Mouse (Mus musculus): ENCODE results near the gene Erp27.

Gene Erp27

GRCm38 (mm10) chr6:136922080-136922479 lies at the start of gene Erp27:
TSS of gene Erp27 (minus strand) at chr6:136922180.
- no peak for DNase-seq

GRCm38 (mm10) chr6:136968877-136969276 lies 46.9 kb upstream of the Erp27 start:
- DNase-seq, result peak; percentile 51

DNA sequence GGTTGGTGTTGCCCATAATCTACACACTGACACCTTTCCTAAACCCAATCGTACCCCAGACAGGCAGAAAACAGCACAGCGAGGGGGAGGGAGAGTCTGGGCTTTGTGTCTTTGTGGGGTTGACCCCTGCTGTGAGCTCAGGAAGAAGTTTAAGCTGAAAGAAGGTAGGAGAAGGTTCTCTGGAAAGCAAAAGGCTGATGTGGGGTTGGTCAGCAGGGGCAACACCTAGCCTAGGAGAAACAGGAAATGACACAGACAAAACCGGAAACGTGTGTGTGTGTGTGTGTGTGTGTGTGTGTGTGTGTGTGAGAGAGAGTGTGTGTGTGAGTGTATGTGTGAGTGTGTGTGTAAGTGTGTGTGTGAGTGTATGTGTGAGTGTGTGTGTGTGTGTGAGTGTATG lies 45.5 kb upstream of the Erp27 start:
- no peak for DNase-seq

GRCm38 (mm10) chr6:136965912-136966311 lies 43.9 kb upstream of the Erp27 start:
- no peak for DNase-seq

DNA sequence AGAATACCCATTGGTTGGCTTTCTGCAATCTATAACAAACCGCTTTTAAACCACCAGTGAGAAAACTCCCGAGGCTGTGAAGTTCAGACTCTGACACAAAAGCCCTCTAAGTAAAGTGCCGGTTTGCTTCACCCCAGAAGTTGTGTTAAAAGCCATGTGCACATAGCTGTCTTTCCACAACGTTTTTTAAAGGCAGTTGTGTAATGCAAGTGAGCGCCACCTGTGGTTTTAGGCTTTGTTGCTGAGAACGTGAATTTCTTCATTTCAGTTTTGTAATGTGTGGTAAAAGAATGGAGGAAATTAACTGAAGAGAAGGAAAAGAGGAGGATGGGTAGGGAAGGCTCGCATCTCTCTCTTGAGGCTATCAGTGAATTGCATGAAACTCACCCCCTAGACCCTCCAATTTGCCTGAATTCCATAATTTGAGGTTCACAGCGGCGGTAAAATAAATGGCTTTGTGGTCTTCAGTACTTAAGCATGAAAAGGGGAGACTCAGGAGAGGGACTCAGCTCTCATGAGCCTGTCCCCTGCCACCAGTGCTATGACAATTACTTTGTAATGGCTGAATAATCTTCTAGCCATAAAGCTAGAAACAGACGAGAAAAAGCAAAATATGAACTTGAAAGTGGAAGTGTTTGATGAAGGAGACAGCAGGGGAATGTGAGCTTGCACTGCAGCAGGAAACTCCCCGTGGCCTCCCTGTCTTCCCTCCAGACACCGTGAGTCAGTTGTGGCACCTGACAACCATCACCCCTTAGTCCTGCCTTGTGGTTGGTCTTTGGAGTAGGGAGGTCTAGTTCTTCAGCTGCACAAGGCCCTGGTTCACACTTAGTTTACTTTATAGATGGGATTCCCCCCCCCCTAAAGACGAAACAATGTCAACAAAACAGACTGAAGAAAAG lies 42.9 kb upstream of the Erp27 start:
- no peak for DNase-seq

DNA sequence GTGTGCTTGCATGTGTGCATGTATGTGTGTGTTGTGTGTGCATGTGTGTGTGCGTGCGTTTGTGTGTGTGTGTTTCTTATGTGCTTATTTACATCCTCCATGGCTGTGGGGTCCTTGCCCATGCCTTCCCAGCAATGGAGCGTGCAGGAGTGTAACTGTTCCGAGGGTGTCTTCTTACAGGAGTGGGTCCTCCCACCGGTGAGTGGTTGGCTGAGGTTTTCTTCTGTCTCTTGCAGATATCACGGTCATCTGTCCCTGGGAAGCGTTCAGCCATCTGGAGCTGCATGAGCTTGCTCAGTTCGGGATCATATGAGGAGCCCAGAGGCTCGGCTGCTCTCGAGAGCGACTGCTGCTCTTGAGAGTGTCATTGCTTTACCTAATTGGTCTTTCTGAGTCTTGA lies 41.0 kb upstream of the Erp27 start:
- no peak for DNase-seq

GRCm38 (mm10) chr6:136959131-136959530 lies 37.2 kb upstream of the Erp27 start:
- no peak for DNase-seq

DNA sequence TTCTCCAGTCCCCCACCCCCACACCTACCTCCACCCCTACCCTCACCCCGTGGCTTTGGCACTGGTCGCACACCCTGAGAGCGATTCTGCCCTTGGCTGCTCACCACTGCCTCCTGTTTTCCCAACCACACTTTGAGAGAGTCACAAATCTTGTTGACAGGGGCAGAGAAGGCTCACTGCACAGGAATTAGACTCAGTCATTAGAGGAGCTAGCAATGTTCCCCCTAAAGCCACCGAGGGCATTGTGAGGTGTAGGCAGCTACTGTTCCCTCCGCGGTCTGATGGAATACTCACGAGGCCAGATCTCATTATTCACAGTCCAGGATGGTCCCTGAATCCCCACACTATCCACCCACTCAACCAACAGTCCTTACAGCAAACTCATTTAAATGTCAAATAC lies 35.1 kb upstream of the Erp27 start:
- DNase-seq, result no peak

DNA sequence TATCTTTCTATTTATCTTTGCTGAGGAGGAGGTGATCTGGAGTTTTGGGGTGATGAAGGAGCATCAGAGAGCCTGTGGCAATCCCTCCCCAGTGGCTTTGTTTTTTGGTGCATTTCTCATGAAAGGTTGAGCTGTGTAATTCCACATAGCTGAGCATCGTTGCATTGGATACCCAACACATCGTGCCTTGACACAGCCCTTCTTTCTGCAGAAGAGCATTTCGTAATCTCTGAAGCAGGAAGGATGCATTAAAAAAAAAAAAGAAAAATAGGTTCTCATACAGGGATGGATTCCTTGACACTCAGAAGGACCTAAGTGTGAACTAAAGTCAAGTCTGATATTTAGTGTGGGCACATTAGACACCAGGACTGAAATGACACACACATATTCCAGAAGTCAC lies 33.3 kb upstream of the Erp27 start:
- no peak for DNase-seq

- DNase-seq, result no peak
These were observed 32.7 kb upstream of the Erp27 start for GRCm38 (mm10) chr6:136954715-136955114.

DNA sequence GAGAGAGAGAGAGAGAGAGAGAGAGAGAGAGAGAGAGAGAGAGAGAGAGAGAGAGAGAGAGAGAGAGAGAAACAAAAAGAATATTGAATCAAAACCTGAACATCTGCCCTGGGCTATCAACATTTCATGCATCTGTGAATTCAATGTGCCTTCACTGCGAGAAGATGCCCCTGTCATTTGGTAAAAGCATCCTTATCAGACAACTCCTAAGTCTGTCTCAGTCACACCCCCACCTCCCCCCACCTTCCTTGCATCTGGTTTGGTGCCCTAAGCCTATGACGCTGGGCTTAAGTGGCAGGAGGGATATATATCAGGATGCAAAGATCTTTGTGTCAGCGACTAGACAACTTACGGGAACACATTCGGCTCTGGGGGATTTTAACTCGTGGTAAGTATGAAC lies 32.2 kb upstream of the Erp27 start:
- DNase-seq, result no peak

DNA sequence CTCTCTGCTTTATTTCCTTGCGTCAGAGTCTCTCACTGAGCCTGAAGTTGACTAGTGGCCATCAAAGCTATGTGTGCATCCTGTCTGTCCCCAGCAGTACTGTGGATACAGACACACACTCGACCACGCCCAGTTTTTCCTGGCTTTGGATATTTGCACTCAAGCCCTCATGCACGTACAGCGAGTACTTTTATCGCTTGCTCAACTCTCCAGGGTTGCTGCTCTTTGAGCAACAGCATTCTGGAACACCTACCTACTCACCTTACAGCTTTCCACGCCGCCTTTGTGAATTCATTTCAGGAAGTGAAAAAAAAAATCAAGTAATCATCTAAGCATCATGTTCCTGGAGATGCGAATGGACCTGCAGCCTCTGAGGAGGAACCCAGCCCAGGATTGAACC lies 30.9 kb upstream of the Erp27 start:
- no peak for DNase-seq

GRCm38 (mm10) chr6:136950171-136950570 lies 28.2 kb upstream of the Erp27 start:
- no peak for DNase-seq

GRCm38 (mm10) chr6:136947716-136948115 lies 25.7 kb upstream of the Erp27 start:
- DNase-seq, result no peak

DNA sequence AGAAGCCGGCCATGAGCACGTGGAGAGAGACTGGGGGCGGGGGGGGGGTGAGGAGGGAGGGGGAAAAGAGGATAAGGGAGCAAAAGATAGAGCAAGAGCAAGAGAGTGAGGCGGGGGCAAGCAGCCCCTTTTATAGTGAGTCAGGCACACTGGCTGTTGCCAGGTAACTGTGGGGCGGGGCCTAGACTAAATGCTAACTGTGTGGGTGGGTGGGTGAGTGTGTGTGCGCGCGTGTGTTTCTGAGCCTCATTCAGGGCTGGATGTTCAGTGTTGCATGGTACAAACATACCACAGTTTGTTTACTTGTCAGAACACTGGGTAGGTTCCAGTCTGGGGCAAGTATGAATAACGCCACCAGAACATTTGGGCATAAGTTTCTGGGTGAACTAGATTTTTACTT lies 25.0 kb upstream of the Erp27 start:
- no peak for DNase-seq

DNA sequence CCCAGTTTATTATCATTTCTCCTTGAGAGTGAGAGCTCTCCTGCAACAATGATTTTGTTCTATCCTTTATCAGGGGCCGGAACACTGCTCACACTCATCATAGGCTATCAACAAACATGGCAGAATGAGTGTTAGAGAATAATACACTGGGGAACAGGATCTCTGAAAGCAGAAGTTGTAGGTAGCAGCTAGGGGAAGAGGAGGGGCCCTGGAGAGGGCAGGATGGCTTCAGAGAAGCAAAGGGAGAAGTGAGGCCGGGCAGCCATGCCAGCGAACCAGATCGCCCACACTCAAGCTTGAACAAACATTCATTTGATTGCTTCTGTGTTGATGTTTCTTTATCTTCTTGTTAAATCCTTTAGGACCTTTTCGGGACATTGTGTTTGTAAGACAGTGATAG lies 24.3 kb upstream of the Erp27 start:
- no peak for DNase-seq

DNA sequence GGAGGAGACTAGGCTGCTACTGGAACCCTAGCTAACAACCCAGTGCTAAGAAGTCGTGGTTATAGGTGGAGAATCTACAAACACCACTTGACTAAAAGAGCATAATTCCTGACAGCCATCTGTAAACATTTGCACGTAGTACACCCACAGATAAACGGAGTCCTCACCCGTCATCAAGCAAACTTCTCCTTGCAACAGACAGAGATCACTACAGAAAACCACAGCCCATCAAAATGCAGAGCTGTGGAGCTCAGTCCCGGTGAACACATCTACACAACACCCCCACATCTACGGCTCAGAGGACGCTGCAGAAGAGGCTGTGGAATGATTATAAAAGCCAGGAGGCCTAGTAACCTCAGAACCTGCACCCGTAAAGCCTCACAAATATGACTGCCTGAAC lies 22.5 kb upstream of the Erp27 start:
- no peak for DNase-seq

DNA sequence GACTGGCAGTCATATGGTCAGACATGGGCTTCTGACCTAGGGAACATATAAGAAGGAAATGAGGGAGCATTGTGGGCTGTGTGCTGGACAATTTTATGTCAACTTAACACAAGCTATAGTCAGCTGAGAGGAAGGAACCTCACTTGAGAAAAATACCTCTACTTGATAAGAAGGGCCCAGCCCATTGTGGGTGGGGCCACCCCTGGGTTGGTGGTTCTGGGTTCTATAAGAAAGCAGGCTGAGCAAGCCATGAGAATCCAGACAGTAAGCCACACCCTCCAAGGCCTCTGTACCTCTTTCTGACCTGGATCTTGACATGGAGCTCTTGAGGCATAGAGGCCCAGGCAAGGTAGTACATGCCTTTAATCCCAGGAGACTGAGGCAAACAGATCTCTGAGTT lies 21.4 kb upstream of the Erp27 start:
- DNase-seq, result no peak

DNA sequence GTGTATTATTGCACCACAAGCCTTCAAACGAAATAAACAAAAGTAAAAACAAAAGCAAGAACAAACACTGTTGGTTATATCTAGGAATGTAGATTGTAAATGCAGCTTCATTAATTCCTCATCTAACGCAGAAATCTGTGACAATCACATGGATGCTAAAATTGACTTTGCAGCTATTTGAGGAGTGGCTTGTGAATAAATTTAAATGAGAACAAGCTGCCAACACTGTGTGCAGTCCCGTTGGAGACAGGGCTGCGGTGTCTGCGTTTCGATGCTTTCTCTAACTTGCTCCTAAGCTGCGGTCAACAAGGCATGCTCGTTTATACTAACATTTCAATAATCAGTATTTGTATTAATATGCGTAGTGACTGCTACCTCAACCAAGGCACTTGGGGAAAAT lies 20.3 kb upstream of the Erp27 start:
- DNase-seq, result no peak

GRCm38 (mm10) chr6:136941051-136942021 lies 19.4 kb upstream of the Erp27 start, which contains the start of gene Arhgdib:
TSS of gene Arhgdib (minus strand) at chr6:136941899.
- DNase-seq, result peak; percentile 64

DNA sequence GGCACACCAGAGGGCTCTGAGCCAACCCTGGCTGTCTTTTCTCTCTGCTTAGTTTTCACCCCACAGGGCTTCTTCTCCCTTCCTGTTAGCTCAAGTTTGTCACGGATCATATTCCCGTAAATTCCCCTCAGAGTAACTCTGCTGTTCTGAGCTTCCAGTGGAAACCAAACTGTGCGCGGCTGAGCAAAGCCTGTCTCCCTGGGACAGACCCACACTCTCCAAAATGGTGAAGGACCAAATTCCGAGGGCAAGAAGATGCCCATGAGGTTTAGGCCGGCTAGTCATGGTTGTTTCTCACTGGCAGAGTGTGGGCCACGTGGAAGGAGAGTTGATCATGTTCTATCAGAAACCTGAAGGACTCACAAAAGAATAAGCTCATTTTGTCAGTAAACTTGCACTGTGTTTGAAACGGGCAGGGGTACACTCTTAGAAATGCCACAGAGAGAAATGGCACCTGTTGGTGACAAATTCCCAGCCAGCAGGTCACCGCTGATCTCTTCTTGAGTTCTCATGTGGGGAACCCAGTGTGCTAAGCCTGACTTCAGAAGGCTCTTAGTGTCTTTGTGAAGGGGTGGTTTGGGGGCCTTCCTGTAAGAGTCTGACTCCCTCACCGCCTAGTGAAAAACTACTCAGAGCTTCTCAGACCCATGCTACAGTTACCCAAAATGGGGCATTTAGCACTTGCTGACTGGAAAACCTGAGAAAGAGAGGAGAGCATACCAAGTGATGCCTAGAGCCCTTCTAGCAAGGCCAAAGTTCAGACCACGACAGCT lies 18.4 kb upstream of the Erp27 start:
- DNase-seq, result no peak

DNA sequence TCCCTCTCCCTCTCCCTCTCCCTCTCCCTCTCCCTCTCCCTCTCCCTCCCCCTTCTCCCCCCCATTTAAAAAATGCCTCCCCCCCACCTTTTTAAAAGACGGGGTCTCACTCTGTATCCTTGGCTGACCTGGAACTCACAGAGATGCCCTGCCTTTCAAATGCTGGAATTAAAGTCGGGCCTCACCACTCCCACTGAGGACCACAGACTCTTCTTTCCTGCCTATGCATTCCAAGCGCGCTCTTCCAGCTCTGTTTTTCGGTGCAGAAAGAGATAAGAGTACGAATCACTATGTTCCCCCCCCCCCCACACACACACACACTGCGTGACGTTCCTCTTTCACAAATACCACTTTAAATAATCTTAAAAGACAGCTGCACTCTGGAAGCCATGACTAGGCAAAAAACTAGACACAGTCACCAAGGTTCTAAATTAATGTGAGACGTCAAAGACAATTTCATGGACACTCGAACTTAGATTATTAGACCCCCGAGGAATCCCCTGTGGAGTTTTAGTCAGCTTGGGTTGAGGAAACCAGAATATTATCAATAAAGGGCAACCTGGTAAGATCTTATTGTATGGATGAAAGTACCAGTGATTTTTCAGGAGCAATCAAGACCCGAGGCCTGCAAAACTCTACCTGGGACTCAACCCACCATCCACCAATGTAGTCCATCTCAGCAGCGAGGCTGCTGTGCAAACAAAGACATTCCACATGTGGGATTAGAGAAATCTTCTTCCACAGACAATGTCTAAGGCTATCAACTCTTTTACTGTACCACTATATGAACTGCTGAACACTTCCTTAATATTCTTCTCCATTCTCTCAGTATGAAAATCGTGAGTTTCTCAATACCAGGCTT lies 17.6 kb upstream of the Erp27 start:
- no peak for DNase-seq
